Mouse (Mus musculus) stomach, postnatal 0 days (tissue): Measurements from ENCODE around the gene Prdm16.

ENCODE experiments used
- CTCF ChIP-seq: IDR thresholded peaks from 2 replicates; pipeline ENCODE4 v1.5.1; 2016; ENCODE audit warnings: antibody characterized with exemption, low read depth, mild to moderate bottlenecking, moderate library complexity
- EP300 ChIP-seq: optimal IDR thresholded peaks from 2 replicates; pipeline ENCODE3; 2016; ENCODE audit warnings: antibody characterized with exemption

DNA sequence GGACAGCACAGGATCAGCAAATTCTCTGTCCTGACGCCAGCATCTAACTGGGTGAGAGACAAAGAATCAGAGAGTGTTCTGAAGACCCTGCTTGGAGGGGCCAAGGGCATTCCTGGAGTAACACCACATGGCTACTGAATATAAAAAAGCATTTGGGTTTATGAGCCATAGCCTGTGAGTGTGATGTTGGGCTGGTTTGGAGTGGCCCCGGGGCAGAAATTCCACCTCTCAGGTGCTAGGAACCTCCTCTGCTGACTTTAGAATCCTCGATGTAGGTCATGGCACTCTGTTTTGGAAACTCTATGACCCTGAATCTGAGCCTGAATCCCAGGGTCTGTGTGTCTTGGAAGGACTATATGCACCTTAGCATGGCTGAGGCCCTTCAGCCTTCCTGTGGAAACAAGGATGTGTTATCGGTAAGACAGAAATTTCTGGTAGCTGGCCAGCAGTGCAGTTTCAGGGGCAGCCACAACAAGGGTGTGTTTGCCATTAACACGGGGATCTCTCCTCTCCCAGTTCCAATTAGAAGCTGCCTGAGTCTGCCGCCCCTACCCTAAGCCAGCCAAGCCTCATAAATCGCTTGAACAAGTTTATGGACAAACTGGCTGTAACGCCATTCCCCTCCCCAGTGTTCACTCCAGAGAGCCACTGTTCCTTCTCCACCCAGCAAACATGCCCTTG, 34.7 kb upstream of the Prdm16 start:
- TF ChIP-seq CTCF (no peak), EP300 (no peak)
